Mouse (Mus musculus): ENCODE data around the gene Fbxo7.

DNA sequence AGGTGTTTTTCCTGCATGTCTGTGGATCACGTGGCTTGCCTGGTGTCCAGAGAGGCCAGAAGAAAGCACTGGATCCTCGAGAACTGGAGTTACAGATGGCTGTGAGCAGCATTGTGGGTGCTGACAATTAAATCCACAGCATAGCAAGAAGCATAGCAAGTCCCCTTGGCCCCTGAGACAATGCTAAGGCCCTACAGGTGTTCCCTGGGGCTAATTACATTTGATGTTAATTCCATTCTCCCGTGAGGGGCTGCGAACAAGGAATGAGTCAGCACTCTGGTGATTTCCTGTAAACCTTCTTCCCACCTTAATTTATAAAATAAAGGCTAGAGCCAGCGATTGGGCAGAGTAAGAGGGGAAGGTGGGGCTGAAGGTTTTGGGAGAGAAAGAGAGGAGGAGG, 3.0 kb upstream of the Fbxo7 start:
- TF ChIP-seq CTCF (IDR thresholded peaks at IDR 0.05; ENCODE audit: extremely low read depth, insufficient read depth, low read length) (no peak), POLR2A (IDR thresholded peaks at IDR 0.05; ENCODE audit: extremely low read depth, insufficient read depth, low read length) (no peak)
